Mouse (Mus musculus): ENCODE measurements around the gene Man1c1. TPM values are rescaled to one million over a fixed set of nuclear protein-coding genes. Genes with fewer than 3 reads are reported as not detected.

Man1c1 gene
- polyA plus RNA-seq, 1 experiment from 2014 or later: 4.4 TPM

- no peak overlapping the region for H3K9ac ChIP-seq (ENCODE audit: low read length)
- H3K36me3 ChIP-seq (ENCODE audit: control insufficient read depth, insufficient read depth): peaks cover 36% of the 10 kb centered on the region
- no peak overlapping the region for H3K4me2 ChIP-seq (ENCODE audit: low read depth, low read length)
- H3K9me3 ChIP-seq (replicated peaks; ENCODE audit: control insufficient read depth, low read length): no peaks in the 10 kb centered on the region
- H3K4me1 ChIP-seq (ENCODE audit: control insufficient read depth, insufficient read depth, low read length): peaks cover under 1% of the 10 kb centered on the region; the same call in 1 of the 2 replicates
- H3K27me3 ChIP-seq (ENCODE audit: control insufficient read depth, insufficient read depth, low read length): no peaks in the 10 kb centered on the region
- H3K27ac ChIP-seq (ENCODE audit: low read length): no peak overlapping the region
- no peak overlapping the region for H3K4me3 ChIP-seq (ENCODE audit: low read length)
- WGBS: 80% methylated on average over 4 of the region's 4 CpGs
- no peak for ATAC-seq (replicated peaks; ENCODE audit: extremely low read depth, insufficient read depth, low FRiP score)
Measured at GRCm38 (mm10) chr4:134523447-134523846, 180.6 kb downstream of the Man1c1 start.

- H3K9ac ChIP-seq (ENCODE audit: low read length): no peak overlapping the region
- no peaks in the 10 kb centered on the region for H3K9me3 ChIP-seq (replicated peaks; ENCODE audit: control insufficient read depth, low read length)
- no peak overlapping the region for H3K4me3 ChIP-seq (ENCODE audit: low read length)
- no peak for ATAC-seq (replicated peaks; ENCODE audit: extremely low read depth, insufficient read depth, low FRiP score)
- H3K36me3 ChIP-seq (ENCODE audit: control insufficient read depth, insufficient read depth): peaks cover 7% of the 10 kb centered on the region; the same call in 1 of the 2 replicates
- H3K4me1 ChIP-seq (ENCODE audit: control insufficient read depth, insufficient read depth, low read length): peaks cover 31% of the 10 kb centered on the region
- H3K27ac ChIP-seq (ENCODE audit: low read length): no peak overlapping the region
- no peaks in the 10 kb centered on the region for H3K27me3 ChIP-seq (ENCODE audit: control insufficient read depth, insufficient read depth, low read length)
- no peak overlapping the region for H3K4me2 ChIP-seq (ENCODE audit: low read depth, low read length)
Measured at GRCm38 (mm10) chr4:134519281-134519680, 184.8 kb downstream of the Man1c1 start.

GRCm38 (mm10) chr4:134518541-134518940 lies 185.5 kb downstream of the Man1c1 start:
- Histone ChIP-seq H3K4me2 (ENCODE audit: low read depth, low read length) (no peak overlapping the region), H3K9me3 (replicated peaks; ENCODE audit: control insufficient read depth, low read length) (no peaks in the 10 kb centered on the region), H3K9ac (ENCODE audit: low read length) (no peak overlapping the region), H3K4me3 (ENCODE audit: low read length) (no peak overlapping the region), H3K27ac (ENCODE audit: low read length) (no peak overlapping the region), H3K27me3 (ENCODE audit: control insufficient read depth, insufficient read depth, low read length) (no peaks in the 10 kb centered on the region), H3K4me1 (ENCODE audit: control insufficient read depth, insufficient read depth, low read length) (peaks cover 31% of the 10 kb centered on the region), H3K36me3 (ENCODE audit: control insufficient read depth, insufficient read depth) (peaks cover 7% of the 10 kb centered on the region; the same call in 1 of the 2 replicates)
- 90% methylated on average over 4 of the region's 4 CpGs for WGBS
- ATAC-seq (replicated peaks; ENCODE audit: extremely low read depth, insufficient read depth, low FRiP score): no peak

- 51% methylated on average over 10 of the region's 10 CpGs for WGBS
- peak overlapping the region; percentile 97 for H3K27ac ChIP-seq (ENCODE audit: low read length)
- H3K4me3 ChIP-seq (ENCODE audit: low read length): no peak overlapping the region
- peaks cover 4% of the 10 kb centered on the region; the same call in 1 of the 2 replicates for H3K36me3 ChIP-seq (ENCODE audit: control insufficient read depth, insufficient read depth)
- H3K9ac ChIP-seq (ENCODE audit: low read length): peak overlapping the region; percentile 54
- H3K27me3 ChIP-seq (ENCODE audit: control insufficient read depth, insufficient read depth, low read length): no peaks in the 10 kb centered on the region
- H3K4me2 ChIP-seq (ENCODE audit: low read depth, low read length): peak overlapping the region; percentile 45
- no peaks in the 10 kb centered on the region for H3K9me3 ChIP-seq (replicated peaks; ENCODE audit: control insufficient read depth, low read length)
- H3K4me1 ChIP-seq (ENCODE audit: control insufficient read depth, insufficient read depth, low read length): peaks cover 34% of the 10 kb centered on the region
- no peak for ATAC-seq (replicated peaks; ENCODE audit: extremely low read depth, insufficient read depth, low FRiP score)
Measured at GRCm38 (mm10) chr4:134517719-134518118, 186.4 kb downstream of the Man1c1 start.

GRCm38 (mm10) chr4:134516981-134517380 lies 187.1 kb downstream of the Man1c1 start:
- 24% methylated on average over 8 of the region's 8 CpGs for WGBS
- H3K9ac ChIP-seq (ENCODE audit: low read length): peak overlapping the region; percentile 54
- no peaks in the 10 kb centered on the region for H3K27me3 ChIP-seq (ENCODE audit: control insufficient read depth, insufficient read depth, low read length)
- peak; percentile 82 for ATAC-seq (replicated peaks; ENCODE audit: extremely low read depth, insufficient read depth, low FRiP score)
- peak overlapping the region; percentile 45 for H3K4me2 ChIP-seq (ENCODE audit: low read depth, low read length)
- peaks cover 38% of the 10 kb centered on the region for H3K4me1 ChIP-seq (ENCODE audit: control insufficient read depth, insufficient read depth, low read length)
- H3K27ac ChIP-seq (ENCODE audit: low read length): peak overlapping the region; percentile 97
- H3K9me3 ChIP-seq (replicated peaks; ENCODE audit: control insufficient read depth, low read length): no peaks in the 10 kb centered on the region
- H3K36me3 ChIP-seq (ENCODE audit: control insufficient read depth, insufficient read depth): peaks cover 4% of the 10 kb centered on the region; the same call in 1 of the 2 replicates
- no peak overlapping the region for H3K4me3 ChIP-seq (ENCODE audit: low read length)

GRCm38 (mm10) chr4:134515614-134516013 lies 188.5 kb downstream of the Man1c1 start:
- H3K4me2 ChIP-seq (ENCODE audit: low read depth, low read length): no peak overlapping the region
- H3K9me3 ChIP-seq (replicated peaks; ENCODE audit: control insufficient read depth, low read length): no peaks in the 10 kb centered on the region
- H3K36me3 ChIP-seq (ENCODE audit: control insufficient read depth, insufficient read depth): no peaks in the 10 kb centered on the region
- H3K27me3 ChIP-seq (ENCODE audit: control insufficient read depth, insufficient read depth, low read length): no peaks in the 10 kb centered on the region
- H3K27ac ChIP-seq (ENCODE audit: low read length): peak overlapping the region; percentile 97
- H3K9ac ChIP-seq (ENCODE audit: low read length): 0 out of 2 replicates have a peak overlapping the region, but pooled peaks have one; percentile 14
- H3K4me3 ChIP-seq (ENCODE audit: low read length): no peak overlapping the region
- peaks cover 45% of the 10 kb centered on the region for H3K4me1 ChIP-seq (ENCODE audit: control insufficient read depth, insufficient read depth, low read length)
- 39% methylated on average over 7 of the region's 7 CpGs for WGBS
- no peak for ATAC-seq (replicated peaks; ENCODE audit: extremely low read depth, insufficient read depth, low FRiP score)

GRCm38 (mm10) chr4:134514309-134514930 lies 189.7 kb downstream of the Man1c1 start:
- WGBS: 76% methylated on average over 11 of the region's 11 CpGs
- peaks cover 45% of the 10 kb centered on the region for H3K4me1 ChIP-seq (ENCODE audit: control insufficient read depth, insufficient read depth, low read length)
- H3K27me3 ChIP-seq (ENCODE audit: control insufficient read depth, insufficient read depth, low read length): no peaks in the 10 kb centered on the region
- H3K4me3 ChIP-seq (ENCODE audit: low read length): no peak overlapping the region
- H3K9me3 ChIP-seq (replicated peaks; ENCODE audit: control insufficient read depth, low read length): no peaks in the 10 kb centered on the region
- H3K27ac ChIP-seq (ENCODE audit: low read length): no peak overlapping the region
- H3K4me2 ChIP-seq (ENCODE audit: low read depth, low read length): no peak overlapping the region
- no peak for ATAC-seq (replicated peaks; ENCODE audit: extremely low read depth, insufficient read depth, low FRiP score)
- H3K36me3 ChIP-seq (ENCODE audit: control insufficient read depth, insufficient read depth): no peaks in the 10 kb centered on the region
- H3K9ac ChIP-seq (ENCODE audit: low read length): no peak overlapping the region

GRCm38 (mm10) chr4:134512798-134513197 lies 191.3 kb downstream of the Man1c1 start:
- peaks cover 39% of the 10 kb centered on the region for H3K4me1 ChIP-seq (ENCODE audit: control insufficient read depth, insufficient read depth, low read length)
- WGBS: 10% methylated on average over 15 of the region's 15 CpGs
- H3K9ac ChIP-seq (ENCODE audit: low read length): peak overlapping the region; percentile 62
- H3K27ac ChIP-seq (ENCODE audit: low read length): no peak overlapping the region
- 0 out of 2 replicates have a peak, but pooled peaks have one; percentile 15 for ATAC-seq (replicated peaks; ENCODE audit: extremely low read depth, insufficient read depth, low FRiP score)
- H3K4me2 ChIP-seq (ENCODE audit: low read depth, low read length): peak overlapping the region; percentile 61
- H3K27me3 ChIP-seq (ENCODE audit: control insufficient read depth, insufficient read depth, low read length): no peaks in the 10 kb centered on the region
- H3K9me3 ChIP-seq (replicated peaks; ENCODE audit: control insufficient read depth, low read length): no peaks in the 10 kb centered on the region
- H3K4me3 ChIP-seq (ENCODE audit: low read length): peak overlapping the region; percentile 35
- no peaks in the 10 kb centered on the region for H3K36me3 ChIP-seq (ENCODE audit: control insufficient read depth, insufficient read depth)

- Histone ChIP-seq H3K36me3 (ENCODE audit: control insufficient read depth, insufficient read depth) (peaks cover 3% of the 10 kb centered on the region; the same call in 1 of the 2 replicates), H3K4me3 (ENCODE audit: low read length) (peak overlapping the region; percentile 59), H3K4me1 (ENCODE audit: control insufficient read depth, insufficient read depth, low read length) (peaks cover 28% of the 10 kb centered on the region), H3K27ac (ENCODE audit: low read length) (no peak overlapping the region), H3K9ac (ENCODE audit: low read length) (peak overlapping the region; percentile 60), H3K9me3 (replicated peaks; ENCODE audit: control insufficient read depth, low read length) (no peaks in the 10 kb centered on the region), H3K4me2 (ENCODE audit: low read depth, low read length) (peak overlapping the region; percentile 71), H3K27me3 (ENCODE audit: control insufficient read depth, insufficient read depth, low read length) (no peaks in the 10 kb centered on the region)
- WGBS: 56% methylated on average over 6 of the region's 6 CpGs
- no peak for ATAC-seq (replicated peaks; ENCODE audit: extremely low read depth, insufficient read depth, low FRiP score)
Measured at GRCm38 (mm10) chr4:134511730-134512129, 192.4 kb downstream of the Man1c1 start.

All from heart, embryonic 16.5 days (tissue).